Mouse (Mus musculus) hindbrain, postnatal 0 days (tissue): ENCODE data around the gene Tgfa. TPM values are rescaled to one million over a fixed set of nuclear protein-coding genes. Genes with fewer than 3 reads are reported as not detected.

Experiments
- ATAC-seq: fragments of 200-750 bp; cut with Nextera tagmentation; 2 replicates; pipeline ENCODE4 v1.8.0; 2017; ENCODE audit warnings: mild to moderate bottlenecking, moderate TSS enrichment, moderate library complexity
- DNase-seq: peaks from one replicate; pipeline ENCODE4 v3.0.0-alpha.2; 2015; ENCODE audit warnings: low spot score
- H3K27ac ChIP-seq: fragments of 300-500 bp; sonication (generic); 2 replicates; pipeline ENCODE4 v1.5.1; 2014; ENCODE audit warnings: mild to moderate bottlenecking
- H3K27me3 ChIP-seq: fragments of 300-500 bp; sonication (generic); 2 replicates; pipeline ENCODE4 v1.6.1; 2014; ENCODE audit warnings: low read length, mixed read lengths; ENCODE audit not compliant: insufficient read depth
- H3K36me3 ChIP-seq: fragments of 300-500 bp; sonication (generic); 2 replicates; pipeline ENCODE4 v1.6.1; 2014; ENCODE audit warnings: low read length, mixed read lengths; ENCODE audit not compliant: insufficient read depth
- H3K4me1 ChIP-seq: fragments of 300-500 bp; sonication (generic); 2 replicates; pipeline ENCODE4 v1.6.1; 2014; ENCODE audit warnings: antibody characterized with exemption, low read length, mixed read lengths; ENCODE audit not compliant: insufficient read depth
- H3K4me2 ChIP-seq: fragments of 300-500 bp; sonication (generic); 2 replicates; pipeline ENCODE4 v1.6.1; 2014; ENCODE audit warnings: low read depth, mild to moderate bottlenecking, low read length, moderate library complexity, mixed read lengths
- H3K4me3 ChIP-seq: fragments of 300-500 bp; sonication (generic); 2 replicates; pipeline ENCODE4 v1.5.1; 2014; ENCODE audit warnings: low read length
- H3K9ac ChIP-seq: fragments of 300-500 bp; sonication (generic); replicated peaks from 2 replicates; pipeline ENCODE4 v1.6.1; 2014; ENCODE audit warnings: mild to moderate bottlenecking, low read length, moderate library complexity, mixed read lengths
- H3K9me3 ChIP-seq: fragments of 300-500 bp; sonication (generic); 2 replicates; pipeline ENCODE4 v1.6.1; 2016; ENCODE audit warnings: low read length, mixed read lengths
- CTCF ChIP-seq: IDR thresholded peaks from 2 replicates; pipeline ENCODE4 v1.5.1; 2016; ENCODE audit warnings: antibody characterized with exemption, control low read depth, low read depth
- WGBS: fragments of 180-500 bp; shearing (Covaris S2); extraction: QIAGEN DNeasy Blood & Tissue Kit; methylation state at CpG from one replicate; pipeline ENCODE4 v1.1.7; 2014; 5-methylcytosine and 5-hydroxymethylcytosine counted together
- polyA plus RNA-seq: library from polyadenylated mRNA; unstranded; fragments of >200 nt; fragmentation: Nextera tagmentation; extraction: Ambion mirVana; gene quantifications from 2 replicates; pipeline ENCODE4 v1.2.1, GENCODE M21; 2015
- total RNA-seq: library from RNA; depleted of rRNA; stranded (reverse); fragments of >200 nt; gene quantifications from 2 replicates; pipeline ENCODE4 v1.2.3, GENCODE M21; 2014

The Tgfa gene
- total and polyA plus RNA-seq, 2 experiments from 2014 or later = 14.2 to 40.5 TPM

DNA sequence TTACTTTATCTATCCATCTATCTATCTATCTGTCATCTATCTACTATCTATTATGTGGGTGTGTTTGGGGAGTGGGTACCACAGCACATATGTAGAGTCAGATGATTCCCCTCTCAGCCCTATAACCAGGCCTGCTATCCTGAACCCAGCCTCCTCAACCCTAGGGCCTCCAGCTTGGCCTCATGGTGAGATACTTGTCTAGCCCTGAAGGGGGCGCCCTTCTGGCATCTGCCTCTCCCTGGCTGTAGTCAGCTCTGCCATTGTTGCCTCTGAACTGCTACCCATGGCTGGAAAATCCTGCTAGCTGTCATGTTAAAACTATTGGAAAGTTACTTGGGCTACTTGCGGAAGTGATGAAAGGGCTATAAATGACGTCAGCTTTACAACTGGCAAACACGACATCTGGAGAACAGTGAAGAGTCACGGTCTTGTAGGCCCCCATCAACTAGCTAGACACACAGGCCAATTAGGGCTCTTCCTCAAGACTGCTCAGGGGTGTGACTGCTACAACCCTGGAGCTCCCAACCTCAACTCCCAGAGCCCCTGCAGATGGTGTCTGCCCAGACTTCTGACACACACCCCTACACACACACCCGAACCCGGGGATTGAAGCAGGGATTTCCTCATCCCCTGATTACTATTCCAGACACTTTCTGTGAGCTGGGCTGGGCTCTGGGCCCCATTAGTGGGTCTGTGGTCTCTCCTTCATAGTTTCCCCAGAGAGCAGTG lies 65.5 kb downstream of the Tgfa start:
- DNase-seq (no peak), ATAC-seq (no peak)
- Histone ChIP-seq H3K27ac (no peak overlapping the region), H3K9ac (no peak overlapping the region), H3K9me3 (no peaks in the 10 kb centered on the region), H3K27me3 (no peaks in the 10 kb centered on the region), H3K4me3 (no peak overlapping the region), H3K4me2 (no peak overlapping the region), H3K36me3 (no peaks in the 10 kb centered on the region), H3K4me1 (no peaks in the 10 kb centered on the region)
- 71% methylated on average over 7 of the region's 7 CpGs for WGBS
- peak; percentile 25; the same call in 1 of the 2 replicates for TF ChIP-seq CTCF

DNA sequence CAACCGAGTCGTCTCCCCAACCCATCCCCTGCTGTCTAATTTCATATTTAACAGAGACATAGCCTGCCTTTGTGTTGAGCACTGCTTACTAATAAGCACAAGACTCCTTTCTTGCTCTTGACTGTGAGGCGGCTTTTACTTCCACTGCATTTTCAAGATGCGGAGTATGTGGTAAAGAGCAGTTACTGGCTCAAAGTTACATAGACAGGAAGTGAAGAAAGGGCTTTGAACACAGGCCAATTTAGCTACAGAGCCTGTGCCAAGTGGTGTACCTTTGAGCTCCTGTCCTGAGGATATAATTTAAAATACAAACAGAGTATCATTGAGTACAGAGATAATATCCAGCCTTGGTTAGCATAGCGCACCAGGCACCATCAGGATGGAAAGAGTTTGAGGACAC lies 71.8 kb downstream of the Tgfa start:
- WGBS = 77% methylated on average over 5 of the region's 5 CpGs
- TF ChIP-seq CTCF = no peak

DNA sequence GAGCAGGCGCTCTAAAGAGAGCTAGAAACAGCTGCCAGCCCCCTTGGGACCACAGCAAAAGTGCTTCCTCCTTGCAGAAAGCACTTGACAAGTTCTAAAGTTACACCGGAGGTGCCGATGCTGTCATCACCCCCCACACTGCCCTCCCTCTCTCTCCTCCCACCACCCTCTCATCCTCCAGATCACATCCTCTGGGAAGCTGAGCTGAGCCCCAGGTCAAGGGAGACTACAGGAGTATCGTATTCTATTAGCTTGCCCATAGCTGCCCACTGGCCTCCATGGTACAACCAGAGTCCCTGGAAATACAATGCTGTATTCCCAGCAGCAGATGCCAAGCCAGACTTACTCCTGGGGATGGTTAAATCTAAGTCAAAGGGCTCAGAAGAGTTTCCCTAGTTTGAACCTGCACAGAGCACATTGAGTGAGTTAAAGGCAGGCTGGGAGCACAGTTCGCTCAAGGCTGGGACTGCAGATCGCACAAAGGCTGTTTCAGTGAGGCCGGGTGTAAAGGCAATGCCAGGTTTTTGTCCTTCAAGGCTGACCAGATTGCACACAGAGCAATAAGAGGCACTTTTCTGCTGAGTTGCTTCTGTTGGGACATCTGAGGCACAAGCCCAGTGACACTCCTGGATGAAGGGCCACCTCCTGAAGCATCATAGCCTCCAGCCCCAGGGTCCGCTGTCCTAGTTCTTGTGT lies 75.5 kb downstream of the Tgfa start:
- Histone ChIP-seq H3K27me3 (no peaks in the 10 kb centered on the region), H3K4me3 (no peak overlapping the region), H3K27ac (no peak overlapping the region), H3K9me3 (no peaks in the 10 kb centered on the region), H3K9ac (no peak overlapping the region), H3K4me2 (no peak overlapping the region), H3K36me3 (no peaks in the 10 kb centered on the region), H3K4me1 (peaks cover 3% of the 10 kb centered on the region; the same call in 1 of the 2 replicates)
- no peak for TF ChIP-seq CTCF
- no peak for ATAC-seq
- WGBS = 76% methylated on average over 8 of the region's 8 CpGs
- no peak for DNase-seq

More for the DNA sequence above, 71.8 kb downstream of the Tgfa start:
- Histone ChIP-seq H3K4me2 (no peak overlapping the region), H3K36me3 (no peaks in the 10 kb centered on the region), H3K27me3 (no peaks in the 10 kb centered on the region), H3K4me3 (no peak overlapping the region), H3K4me1 (no peaks in the 10 kb centered on the region; the same call in 1 of the 2 replicates), H3K27ac (no peak overlapping the region), H3K9ac (no peak overlapping the region), H3K9me3 (no peaks in the 10 kb centered on the region)
- DNase-seq = no peak
- no peak for ATAC-seq

DNA sequence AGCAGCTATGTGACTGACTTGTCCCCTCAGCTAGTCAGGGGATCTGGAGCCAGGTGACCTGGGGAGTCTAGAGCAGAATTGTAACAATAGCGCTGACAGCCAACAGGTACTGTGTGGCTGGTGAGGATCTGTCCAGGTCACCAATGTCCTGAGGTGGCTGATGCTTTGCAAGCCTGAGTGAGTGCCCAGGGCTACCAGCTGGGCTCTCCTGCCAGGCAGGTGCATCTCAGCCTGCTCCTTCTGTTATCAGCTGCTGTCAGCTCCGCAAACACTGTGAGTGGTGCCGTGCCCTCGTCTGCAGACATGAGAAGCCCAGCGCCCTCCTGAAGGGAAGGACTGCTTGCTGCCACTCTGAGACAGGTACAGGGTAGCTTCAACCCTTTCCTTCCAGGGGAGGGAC lies 76.1 kb downstream of the Tgfa start:
- 74% methylated on average over 5 of the region's 5 CpGs for WGBS

GRCm38 (mm10) chr6:86275704-86276103 lies 80.7 kb downstream of the Tgfa start:
- Histone ChIP-seq H3K4me2 (no peak overlapping the region), H3K27me3 (no peaks in the 10 kb centered on the region), H3K27ac (no peak overlapping the region), H3K4me3 (no peak overlapping the region), H3K36me3 (no peaks in the 10 kb centered on the region), H3K9ac (no peak overlapping the region), H3K4me1 (0 out of 2 replicates have a peak, but pooled peaks cover 3% of the 10 kb centered on the region), H3K9me3 (no peaks in the 10 kb centered on the region)
- 93% methylated on average over 4 of the region's 4 CpGs for WGBS
- peak; percentile 26; the same call in 1 of the 2 replicates for TF ChIP-seq CTCF
- ATAC-seq (no peak), DNase-seq (no peak)

More for the DNA sequence above, 76.1 kb downstream of the Tgfa start:
- DNase-seq (no peak), ATAC-seq (no peak)
- Histone ChIP-seq H3K27ac (no peak overlapping the region), H3K27me3 (no peaks in the 10 kb centered on the region), H3K4me3 (no peak overlapping the region), H3K4me2 (no peak overlapping the region), H3K4me1 (peaks cover 3% of the 10 kb centered on the region; the same call in 1 of the 2 replicates), H3K9ac (no peak overlapping the region), H3K9me3 (no peaks in the 10 kb centered on the region), H3K36me3 (no peaks in the 10 kb centered on the region)
- TF ChIP-seq CTCF = no peak

GRCm38 (mm10) chr6:86276816-86277215 lies 81.8 kb downstream of the Tgfa start:
- Histone ChIP-seq H3K36me3 (no peaks in the 10 kb centered on the region), H3K9me3 (no peaks in the 10 kb centered on the region), H3K4me2 (no peak overlapping the region), H3K4me1 (0 out of 2 replicates have a peak, but pooled peaks cover 3% of the 10 kb centered on the region), H3K9ac (no peak overlapping the region), H3K27me3 (no peaks in the 10 kb centered on the region), H3K27ac (no peak overlapping the region), H3K4me3 (no peak overlapping the region)
- DNase-seq (no peak), ATAC-seq (no peak)
- TF ChIP-seq CTCF = no peak
- WGBS = 89% methylated on average over 2 of the region's 2 CpGs
